Mouse (Mus musculus): ENCODE data around the gene Cacnb2.

DNA sequence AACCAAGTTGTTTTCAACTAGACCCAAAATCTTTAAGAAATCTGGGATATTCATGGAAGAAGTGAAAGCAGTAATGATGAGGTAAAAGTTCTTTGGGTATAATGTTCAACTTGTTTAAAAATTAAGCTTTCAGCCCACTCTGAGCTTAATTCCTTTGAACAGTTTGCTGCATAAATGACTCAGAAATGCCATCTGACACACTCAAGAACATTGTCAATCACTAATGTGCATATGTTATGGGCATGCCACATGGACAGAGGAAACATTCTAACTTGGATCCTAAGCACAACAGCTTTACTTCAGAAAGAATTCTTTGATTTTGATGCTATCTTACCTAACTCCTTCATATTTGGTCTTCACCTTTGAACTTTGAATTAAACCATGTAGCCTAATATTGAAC lies 81.3 kb downstream of the Cacnb2 start:
- TF ChIP-seq CTCF (IDR thresholded peaks at IDR 0.05; ENCODE audit: low read depth) (no peak), EP300 (IDR thresholded peaks at IDR 0.05; ENCODE audit: low read depth) (no peak)
